Mouse (Mus musculus): ENCODE results near the gene Ubtf. TPM values are rescaled to one million over a fixed set of nuclear protein-coding genes. Genes with fewer than 3 reads are reported as not detected.

Ubtf gene
- polyA plus RNA-seq, 1 experiment: 94.6 TPM

DNA sequence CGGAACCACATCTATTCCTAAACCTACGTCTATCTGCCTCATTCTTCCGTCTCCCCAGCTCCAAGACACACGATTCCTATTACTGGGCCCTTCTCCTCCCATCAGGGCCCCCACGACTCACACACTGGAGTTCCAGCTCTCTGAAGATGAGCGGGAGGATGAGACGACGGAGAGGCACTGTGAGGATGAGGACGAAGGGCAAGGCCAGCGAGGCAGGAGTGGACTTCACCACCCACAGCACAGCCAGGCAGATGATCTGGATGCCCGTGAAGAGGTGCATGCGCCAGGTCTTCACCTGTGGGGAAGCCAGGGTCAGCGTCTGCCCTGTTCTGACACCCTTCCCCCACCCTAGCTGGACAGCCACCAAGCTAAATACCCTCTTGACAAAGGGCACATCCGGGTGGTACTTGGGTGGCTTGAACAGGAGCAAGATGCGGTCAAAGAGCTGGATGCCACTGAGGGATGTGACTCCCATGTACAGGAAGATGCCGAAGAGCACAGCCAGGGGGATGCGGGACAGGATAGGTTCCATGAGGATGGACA is 31.5 kb upstream of the Ubtf start:
- H3K27ac ChIP-seq (ENCODE audit: insufficient read depth, low read length): no peak overlapping the region
- 92% methylated on average over 17 of the region's 17 CpGs for WGBS
- H3K27me3 ChIP-seq (ENCODE audit: control insufficient read depth, insufficient read depth, low read length): no peaks in the 10 kb centered on the region
- no peak overlapping the region for H3K4me3 ChIP-seq (replicated peaks; ENCODE audit: insufficient read depth, low read depth, low read length)
- TF ChIP-seq POLR2A (IDR thresholded peaks at IDR 0.05; ENCODE audit: borderline replicate concordance, insufficient read depth, low read length): no peak
- TF ChIP-seq CTCF (IDR thresholded peaks at IDR 0.05; ENCODE audit: borderline replicate concordance, insufficient read depth, low read depth, low read length): no peak
- H3K4me1 ChIP-seq (ENCODE audit: control insufficient read depth, insufficient read depth, low read length): peaks cover 29% of the 10 kb centered on the region
- DNase-seq: no peak

GRCm38 (mm10) chr11:102350416-102350815 is 30.9 kb upstream of the Ubtf start:
- WGBS: 91% methylated on average over 4 of the region's 4 CpGs
- H3K4me1 ChIP-seq (ENCODE audit: control insufficient read depth, insufficient read depth, low read length): peaks cover 29% of the 10 kb centered on the region
- no peak overlapping the region for H3K27ac ChIP-seq (ENCODE audit: insufficient read depth, low read length)
- H3K27me3 ChIP-seq (ENCODE audit: control insufficient read depth, insufficient read depth, low read length): no peaks in the 10 kb centered on the region
- TF ChIP-seq CTCF (IDR thresholded peaks at IDR 0.05; ENCODE audit: borderline replicate concordance, insufficient read depth, low read depth, low read length) (no peak), POLR2A (IDR thresholded peaks at IDR 0.05; ENCODE audit: borderline replicate concordance, insufficient read depth, low read length) (no peak)
- DNase-seq: no peak
- no peak overlapping the region for H3K4me3 ChIP-seq (replicated peaks; ENCODE audit: insufficient read depth, low read depth, low read length)

- H3K4me1 ChIP-seq (ENCODE audit: control insufficient read depth, insufficient read depth, low read length): peaks cover 29% of the 10 kb centered on the region
- TF ChIP-seq CTCF (IDR thresholded peaks at IDR 0.05; ENCODE audit: borderline replicate concordance, insufficient read depth, low read depth, low read length): no peak
- no peak for DNase-seq
- WGBS: 96% methylated on average over 3 of the region's 3 CpGs
- H3K27ac ChIP-seq (ENCODE audit: insufficient read depth, low read length): no peak overlapping the region
- H3K27me3 ChIP-seq (ENCODE audit: control insufficient read depth, insufficient read depth, low read length): no peaks in the 10 kb centered on the region
- H3K4me3 ChIP-seq (replicated peaks; ENCODE audit: insufficient read depth, low read depth, low read length): no peak overlapping the region
Observed at GRCm38 (mm10) chr11:102349189-102349954, 29.8 kb upstream of the Ubtf start.

- TF ChIP-seq CTCF (IDR thresholded peaks at IDR 0.05; ENCODE audit: borderline replicate concordance, insufficient read depth, low read depth, low read length): no peak
- no peak for TF ChIP-seq POLR2A (IDR thresholded peaks at IDR 0.05; ENCODE audit: borderline replicate concordance, insufficient read depth, low read length)
- 81% methylated on average over 11 of the region's 11 CpGs for WGBS
- no peak overlapping the region for H3K27ac ChIP-seq (ENCODE audit: insufficient read depth, low read length)
- no peak overlapping the region for H3K4me3 ChIP-seq (replicated peaks; ENCODE audit: insufficient read depth, low read depth, low read length)
- no peak for DNase-seq
- H3K4me1 ChIP-seq (ENCODE audit: control insufficient read depth, insufficient read depth, low read length): peaks cover 24% of the 10 kb centered on the region
- no peaks in the 10 kb centered on the region for H3K27me3 ChIP-seq (ENCODE audit: control insufficient read depth, insufficient read depth, low read length)
Observed at GRCm38 (mm10) chr11:102348771-102349170, 29.2 kb upstream of the Ubtf start.

DNA sequence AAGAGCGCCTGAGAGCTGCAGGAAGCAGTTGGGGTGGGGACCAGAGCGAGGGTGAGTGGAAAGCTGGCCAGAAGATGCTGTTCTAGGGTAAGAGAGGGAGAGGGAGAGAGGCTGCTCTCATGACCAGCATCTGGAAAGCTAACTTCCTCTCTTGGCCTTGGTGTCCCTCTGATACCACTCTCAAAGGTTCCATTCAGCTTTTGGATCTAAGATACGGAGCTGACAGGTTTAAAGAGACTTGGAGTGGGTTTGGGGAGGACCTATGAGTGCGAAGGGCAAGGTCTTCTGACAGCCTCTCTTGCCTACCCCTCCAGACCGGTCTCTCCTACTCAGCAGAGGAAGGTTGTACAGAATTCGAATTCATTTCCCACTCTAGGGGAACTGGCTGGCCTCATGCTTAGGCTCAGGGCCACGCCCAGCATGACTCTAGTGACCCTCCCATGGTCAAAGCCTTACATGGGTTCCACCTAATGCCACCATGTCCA is 28.6 kb upstream of the Ubtf start:
- TF ChIP-seq POLR2A (IDR thresholded peaks at IDR 0.05; ENCODE audit: borderline replicate concordance, insufficient read depth, low read length) (no peak), CTCF (IDR thresholded peaks at IDR 0.05; ENCODE audit: borderline replicate concordance, insufficient read depth, low read depth, low read length) (no peak)
- H3K4me3 ChIP-seq (replicated peaks; ENCODE audit: insufficient read depth, low read depth, low read length): no peak overlapping the region
- H3K4me1 ChIP-seq (ENCODE audit: control insufficient read depth, insufficient read depth, low read length): peaks cover 17% of the 10 kb centered on the region
- H3K27me3 ChIP-seq (ENCODE audit: control insufficient read depth, insufficient read depth, low read length): no peaks in the 10 kb centered on the region
- H3K27ac ChIP-seq (ENCODE audit: insufficient read depth, low read length): no peak overlapping the region
- no peak for DNase-seq
- WGBS: 91% methylated on average over 7 of the region's 7 CpGs

- TF ChIP-seq CTCF (IDR thresholded peaks at IDR 0.05; ENCODE audit: borderline replicate concordance, insufficient read depth, low read depth, low read length) (no peak), POLR2A (IDR thresholded peaks at IDR 0.05; ENCODE audit: borderline replicate concordance, insufficient read depth, low read length) (no peak)
- no peak overlapping the region for H3K4me3 ChIP-seq (replicated peaks; ENCODE audit: insufficient read depth, low read depth, low read length)
- no peaks in the 10 kb centered on the region for H3K27me3 ChIP-seq (ENCODE audit: control insufficient read depth, insufficient read depth, low read length)
- 75% methylated on average over 5 of the region's 5 CpGs for WGBS
- no peak for DNase-seq
- peaks cover 13% of the 10 kb centered on the region for H3K4me1 ChIP-seq (ENCODE audit: control insufficient read depth, insufficient read depth, low read length)
- no peak overlapping the region for H3K27ac ChIP-seq (ENCODE audit: insufficient read depth, low read length)
Observed at GRCm38 (mm10) chr11:102347683-102348082, 28.1 kb upstream of the Ubtf start.

DNA sequence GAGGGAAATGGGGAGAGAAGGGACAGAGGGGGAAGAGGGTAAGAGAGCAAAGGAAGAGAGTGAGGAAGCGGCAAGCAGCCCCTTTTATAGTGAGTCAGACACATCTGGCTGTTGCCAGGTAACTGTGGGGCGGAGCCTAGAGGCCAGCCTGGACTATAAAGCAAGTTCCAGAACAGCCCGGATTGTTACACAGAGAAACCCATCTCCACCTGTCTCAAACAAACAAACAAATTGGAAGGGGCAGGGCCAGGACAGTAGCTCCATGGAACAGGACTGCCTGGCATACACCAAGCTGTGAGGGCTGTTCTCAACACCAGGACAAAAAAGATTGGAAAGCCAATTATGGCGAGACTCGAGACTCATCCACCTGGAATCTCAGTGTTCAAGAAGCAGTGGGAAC is 27.4 kb upstream of the Ubtf start:
- 88% methylated on average over 5 of the region's 5 CpGs for WGBS
- TF ChIP-seq POLR2A (IDR thresholded peaks at IDR 0.05; ENCODE audit: borderline replicate concordance, insufficient read depth, low read length) (no peak), CTCF (IDR thresholded peaks at IDR 0.05; ENCODE audit: borderline replicate concordance, insufficient read depth, low read depth, low read length) (no peak)
- H3K27me3 ChIP-seq (ENCODE audit: control insufficient read depth, insufficient read depth, low read length): no peaks in the 10 kb centered on the region

GRCm38 (mm10) chr11:102344458-102344857 is 24.9 kb upstream of the Ubtf start:
- Histone ChIP-seq H3K4me1 (ENCODE audit: control insufficient read depth, insufficient read depth, low read length) (no peaks in the 10 kb centered on the region; the same call in 1 of the 2 replicates), H3K27ac (ENCODE audit: insufficient read depth, low read length) (no peak overlapping the region), H3K27me3 (ENCODE audit: control insufficient read depth, insufficient read depth, low read length) (no peaks in the 10 kb centered on the region), H3K4me3 (replicated peaks; ENCODE audit: insufficient read depth, low read depth, low read length) (no peak overlapping the region)
- no peak for DNase-seq
- 94% methylated on average over 3 of the region's 3 CpGs for WGBS
- no peak for TF ChIP-seq POLR2A (IDR thresholded peaks at IDR 0.05; ENCODE audit: borderline replicate concordance, insufficient read depth, low read length)
- no peak for TF ChIP-seq CTCF (IDR thresholded peaks at IDR 0.05; ENCODE audit: borderline replicate concordance, insufficient read depth, low read depth, low read length)

More for the DNA sequence above, 27.4 kb upstream of the Ubtf start:
- H3K4me3 ChIP-seq (replicated peaks; ENCODE audit: insufficient read depth, low read depth, low read length): no peak overlapping the region
- H3K4me1 ChIP-seq (ENCODE audit: control insufficient read depth, insufficient read depth, low read length): peaks cover 5% of the 10 kb centered on the region
- no peak overlapping the region for H3K27ac ChIP-seq (ENCODE audit: insufficient read depth, low read length)
- DNase-seq: no peak
